Mouse (Mus musculus): ENCODE results near the gene Slc4a4.

Gene Slc4a4

DNA sequence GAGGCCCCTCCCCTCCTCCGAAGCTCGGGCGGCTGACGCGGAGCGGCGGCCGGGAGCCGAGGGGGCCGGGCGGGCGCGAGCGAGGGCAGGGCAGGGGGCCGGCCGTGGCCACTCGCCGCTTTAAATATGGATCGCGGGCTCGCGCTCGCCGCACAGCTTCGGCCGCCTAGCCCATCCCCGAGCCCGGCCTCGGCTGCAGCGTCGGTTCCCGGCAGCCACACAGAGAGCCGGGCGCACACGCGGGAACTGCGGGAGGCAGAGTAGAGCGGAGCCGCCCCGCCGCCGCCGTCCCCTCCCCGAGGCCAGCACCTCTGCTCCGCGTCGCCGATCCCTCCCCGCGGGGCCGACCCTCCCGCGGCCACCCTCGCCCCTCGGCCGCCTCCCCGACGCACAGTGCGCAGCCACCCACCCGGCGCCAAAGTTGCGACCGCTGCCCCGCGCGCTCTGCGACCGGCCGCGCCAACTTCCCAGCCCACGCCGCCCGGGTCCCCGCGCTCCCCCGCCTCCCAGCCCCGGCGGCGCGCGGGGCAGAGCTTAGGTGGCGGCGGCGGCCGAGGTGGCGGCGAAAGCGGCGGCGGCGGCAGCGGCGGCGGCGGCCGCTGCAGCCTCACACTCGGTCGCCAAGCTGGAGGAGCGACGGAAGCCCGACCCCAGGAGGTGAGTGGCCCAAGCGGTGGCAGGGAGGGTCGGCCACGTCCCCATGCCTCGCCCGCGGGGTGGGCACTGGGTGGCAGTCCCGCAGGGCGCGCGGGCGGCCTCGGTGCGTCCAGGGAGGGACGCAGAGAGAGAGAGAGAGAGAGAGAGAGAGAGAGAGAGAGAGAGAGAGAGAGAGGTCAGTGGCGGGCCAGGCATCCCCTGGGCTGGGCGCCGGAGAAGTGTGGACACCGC lies at the start of gene Slc4a4:
Gene Slc4a4, plus strand, starts transcription at position 151 of the 888 bp plus-strand sequence.
- no peak for DNase-seq

DNA sequence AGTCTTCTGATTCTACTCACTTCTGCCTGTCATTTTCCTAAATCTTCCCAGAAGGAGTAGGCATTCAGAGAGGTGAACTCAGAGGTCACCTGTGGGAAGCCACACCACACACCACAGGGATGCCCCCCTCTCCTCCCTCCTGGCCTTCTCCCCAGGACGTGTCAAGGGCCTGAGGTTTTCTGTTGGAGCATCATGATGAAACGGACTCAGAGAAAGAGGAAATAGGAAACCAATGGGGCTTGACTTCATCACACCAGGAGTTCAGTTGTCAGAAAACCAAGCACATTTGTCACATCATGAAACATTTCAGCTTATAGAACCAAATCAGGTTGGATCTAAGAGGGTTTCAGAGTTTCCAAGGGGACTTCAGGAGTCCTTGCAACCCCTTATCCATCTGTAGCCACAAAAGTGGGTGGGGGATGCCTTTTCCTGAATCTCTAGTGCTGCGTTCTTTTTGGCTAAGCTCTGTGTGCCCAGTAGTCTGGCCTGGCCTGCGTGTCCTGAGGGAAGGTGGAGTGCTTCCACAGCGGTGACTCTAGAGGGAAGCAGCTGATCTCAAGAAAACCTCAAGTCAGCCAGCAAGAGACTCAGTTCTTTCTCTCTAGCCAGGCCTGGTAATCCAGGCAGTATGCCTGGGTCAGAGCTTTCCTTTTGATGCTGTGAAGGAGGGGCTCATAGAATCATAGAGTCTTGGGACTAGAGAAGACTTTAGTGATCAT lies 46.4 kb upstream of the Slc4a4 start:
- DNase-seq: no peak

GRCm38 (mm10) chr5:88857311-88857710 lies 29.3 kb upstream of the Slc4a4 start:
- no peak for DNase-seq

GRCm38 (mm10) chr5:88857801-88858200 lies 28.8 kb upstream of the Slc4a4 start:
- DNase-seq: no peak

DNA sequence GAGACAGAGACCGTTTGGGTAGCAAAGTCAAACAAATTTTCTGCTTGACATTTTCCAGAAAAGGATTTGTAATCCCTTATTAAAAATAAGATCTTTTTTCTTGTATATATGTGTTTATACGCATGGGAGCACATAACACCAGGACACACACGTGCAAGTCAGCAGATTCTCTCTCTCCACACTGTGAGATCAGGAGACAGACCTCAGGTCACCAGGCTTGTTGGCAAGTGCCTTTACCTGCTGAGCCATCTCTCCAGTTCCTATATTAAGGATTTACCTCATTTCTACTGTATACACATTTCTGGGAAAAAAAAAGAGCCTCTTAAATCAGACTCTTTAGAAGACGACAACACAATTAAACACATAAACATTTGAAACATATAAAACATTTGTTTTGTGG lies 28.4 kb upstream of the Slc4a4 start:
- no peak for DNase-seq

GRCm38 (mm10) chr5:88862163-88862562 lies 24.5 kb upstream of the Slc4a4 start:
- DNase-seq: peak; percentile 8

DNA sequence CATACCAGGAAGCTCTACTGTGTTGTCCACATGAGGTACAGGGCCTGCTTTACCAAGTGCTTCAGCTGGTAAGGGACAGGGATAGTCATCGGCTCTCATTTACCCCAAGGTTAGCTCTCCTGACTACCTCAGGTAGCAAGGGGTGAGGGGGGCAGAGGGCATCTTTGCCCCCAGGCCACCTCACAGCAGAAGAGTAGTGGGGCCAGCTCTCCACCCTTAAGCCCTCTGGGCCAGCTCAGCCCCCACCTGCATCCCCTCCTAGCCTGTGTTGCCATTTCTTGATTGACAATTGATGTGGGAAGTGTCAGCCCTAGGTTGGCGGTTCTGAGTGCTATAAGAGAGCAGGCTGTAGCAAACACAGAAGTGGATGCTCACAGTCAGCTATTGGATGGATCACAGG lies 23.8 kb upstream of the Slc4a4 start:
- DNase-seq: no peak

DNA sequence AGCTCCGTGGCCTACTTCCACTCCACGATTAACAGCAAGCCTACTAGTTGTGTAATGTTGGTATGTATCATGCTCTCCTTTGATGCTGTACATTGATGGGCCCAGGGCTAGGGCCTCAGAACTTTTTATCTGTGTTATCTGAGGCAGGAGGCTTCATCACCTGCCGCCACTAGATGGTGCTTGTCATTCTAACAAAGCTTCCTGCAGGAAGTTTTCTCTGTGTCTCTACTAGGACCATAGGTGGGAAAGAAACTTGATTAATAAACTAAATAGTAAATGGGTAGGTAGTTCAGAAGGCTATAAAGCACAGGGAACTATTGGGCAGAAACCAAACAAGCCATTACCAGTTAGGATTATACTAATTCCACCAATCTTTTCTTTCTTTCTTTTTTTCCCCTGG lies 2.5 kb upstream of the Slc4a4 start:
- DNase-seq: no peak

DNA sequence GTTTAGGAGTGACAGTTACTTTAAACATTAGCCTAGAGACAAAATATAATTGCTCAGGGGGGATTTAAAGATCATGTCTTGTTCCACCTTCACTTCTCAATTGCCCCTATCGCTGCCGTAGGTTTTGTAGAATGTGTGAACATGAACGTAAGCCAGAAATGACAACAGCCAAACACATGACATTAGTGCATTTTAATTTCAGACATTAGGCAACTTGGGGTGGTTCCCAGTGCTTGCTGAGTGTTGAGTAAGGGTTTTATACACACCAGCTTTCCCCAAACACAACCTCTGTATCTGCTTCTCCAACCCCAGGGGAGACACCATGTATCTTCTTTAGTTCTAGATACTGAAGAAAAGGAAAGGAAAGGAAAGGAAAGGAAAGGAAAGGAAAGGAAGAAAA lies 1.1 kb upstream of the Slc4a4 start:
- DNase-seq: no peak

- DNase-seq: no peak
These were observed 674 bp upstream of the Slc4a4 start for GRCm38 (mm10) chr5:88885944-88886343.

DNA sequence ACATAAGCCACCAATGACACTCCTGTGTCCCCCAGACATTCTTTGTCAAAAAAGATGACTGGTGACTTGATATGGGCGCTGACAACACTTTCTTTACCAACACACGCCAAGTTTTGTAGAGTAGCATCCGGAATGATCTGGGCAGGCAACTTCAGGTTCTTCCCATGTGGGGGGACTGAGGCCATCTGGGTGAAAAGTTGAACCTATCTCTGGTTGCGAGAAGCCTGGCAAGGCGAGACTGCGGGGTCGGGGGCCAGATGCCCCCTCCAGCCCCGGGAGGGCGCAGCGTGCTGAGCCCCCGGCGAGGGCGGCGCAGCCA lies 310 bp upstream of the Slc4a4 start:
- DNase-seq: no peak

GRCm38 (mm10) chr5:88887556-88888412 lies 1.2 kb downstream of the Slc4a4 start:
- DNase-seq: no peak

GRCm38 (mm10) chr5:88888413-88888700 lies 1.7 kb downstream of the Slc4a4 start:
- no peak for DNase-seq

- no peak for DNase-seq
These were observed 2.7 kb downstream of the Slc4a4 start for GRCm38 (mm10) chr5:88889326-88889725.

DNA sequence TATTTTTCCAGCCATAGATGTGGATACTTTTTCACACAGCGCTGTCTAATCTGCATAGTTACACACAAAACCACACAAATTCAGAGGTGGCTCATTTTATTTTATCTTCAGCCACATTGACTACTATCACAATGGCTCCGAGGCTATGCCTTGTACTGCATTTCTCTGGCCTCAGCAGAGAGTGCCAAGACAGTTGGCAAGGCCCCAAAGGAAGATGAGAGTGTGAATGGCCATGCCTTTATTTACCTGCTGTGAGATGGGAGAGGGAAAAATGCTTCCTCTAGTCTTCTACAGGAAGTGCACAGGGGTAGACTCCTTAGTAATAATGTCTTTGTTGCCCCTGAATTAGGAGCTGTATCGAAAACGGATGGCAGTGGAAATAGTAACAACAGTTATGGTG lies 3.5 kb downstream of the Slc4a4 start:
- DNase-seq: no peak

DNA sequence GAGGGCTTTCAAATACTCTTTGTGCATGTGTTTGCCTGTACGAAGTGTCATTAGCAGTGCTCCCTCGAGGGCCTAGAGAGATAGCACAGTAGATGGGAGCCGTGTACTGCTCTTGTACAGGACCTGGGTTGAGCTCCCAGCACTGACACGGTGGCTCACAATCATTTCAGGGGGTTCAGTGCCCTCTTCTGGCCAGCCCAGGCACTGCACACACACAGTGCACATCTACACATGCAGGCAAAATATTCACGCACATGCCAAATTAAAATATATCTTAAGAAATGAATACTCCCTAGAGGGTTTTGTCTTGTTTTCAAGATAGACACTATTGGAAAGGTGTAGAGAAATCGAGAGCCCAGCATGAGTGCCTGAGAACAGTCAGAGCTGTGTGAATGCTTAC lies 10.0 kb downstream of the Slc4a4 start:
- DNase-seq: no peak

- DNase-seq: no peak
These were observed 16.5 kb downstream of the Slc4a4 start for GRCm38 (mm10) chr5:88903111-88903510.

- DNase-seq: no peak
These were observed 16.9 kb downstream of the Slc4a4 start for GRCm38 (mm10) chr5:88903526-88903925.

DNA sequence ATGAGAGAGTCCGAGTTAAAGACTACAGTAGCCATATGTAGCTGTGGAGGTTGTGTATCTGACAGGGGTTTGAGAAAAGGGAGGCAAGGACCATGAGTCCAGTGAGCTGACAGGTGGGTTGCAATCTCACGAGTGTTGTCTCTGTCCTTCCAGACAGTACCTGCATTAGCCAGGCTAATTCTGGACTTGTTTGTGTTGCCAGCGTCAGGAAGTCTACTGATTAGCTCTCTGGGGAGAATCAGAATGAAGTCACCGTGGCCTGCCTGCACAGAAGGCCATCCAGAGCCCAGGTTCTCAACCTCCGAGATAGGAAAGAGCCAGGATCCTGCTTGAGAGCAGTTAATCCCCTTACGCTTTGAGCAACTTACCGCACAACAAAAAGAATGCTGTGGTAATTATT lies 18.2 kb downstream of the Slc4a4 start:
- no peak for DNase-seq

DNA sequence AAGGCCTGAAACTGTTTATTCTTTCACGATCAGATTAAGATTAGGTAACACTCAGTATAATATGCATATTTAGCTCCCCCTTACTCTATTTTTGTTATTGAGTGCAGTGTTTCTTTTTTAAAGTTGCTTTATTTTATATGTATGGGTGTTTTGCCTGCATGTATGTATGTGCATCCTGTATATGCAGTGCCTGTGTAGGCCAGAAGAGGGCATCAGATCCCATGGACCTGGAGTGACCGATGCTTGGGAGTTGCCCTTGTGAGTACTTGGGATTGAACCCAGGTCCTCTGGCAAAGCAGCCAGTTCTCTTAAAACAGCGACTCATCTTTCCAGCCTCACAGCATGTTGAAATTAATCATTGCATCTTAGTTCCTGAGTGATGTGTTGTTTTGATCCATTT lies 21.0 kb downstream of the Slc4a4 start:
- DNase-seq: no peak

GRCm38 (mm10) chr5:88912629-88913028 lies 26.0 kb downstream of the Slc4a4 start:
- DNase-seq: no peak

- DNase-seq: no peak
These were observed 28.5 kb downstream of the Slc4a4 start for GRCm38 (mm10) chr5:88915082-88915481.

DNA sequence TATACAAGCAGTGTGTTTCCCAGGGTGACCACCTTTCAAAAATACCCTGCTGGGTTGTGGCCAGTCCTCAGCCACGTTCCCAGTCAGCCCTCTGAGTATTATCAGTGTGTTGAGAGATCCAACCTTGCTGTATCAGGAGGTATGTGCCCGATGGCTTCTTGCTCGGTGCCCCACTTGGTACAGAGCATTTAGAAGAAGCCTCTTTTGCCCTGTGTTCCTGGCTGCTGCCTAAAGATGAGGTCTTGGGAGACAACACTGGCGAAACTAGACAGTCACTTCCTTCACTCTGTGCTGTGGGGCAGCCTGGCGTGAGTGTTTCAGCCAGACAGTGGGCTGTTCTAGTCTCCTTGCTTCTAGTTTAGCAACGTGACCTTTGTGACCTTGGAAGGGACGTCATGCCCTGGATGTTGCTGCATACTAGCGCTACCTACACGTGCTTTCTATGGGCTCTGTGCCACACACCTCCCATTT lies 29.9 kb downstream of the Slc4a4 start:
- no peak for DNase-seq

DNA sequence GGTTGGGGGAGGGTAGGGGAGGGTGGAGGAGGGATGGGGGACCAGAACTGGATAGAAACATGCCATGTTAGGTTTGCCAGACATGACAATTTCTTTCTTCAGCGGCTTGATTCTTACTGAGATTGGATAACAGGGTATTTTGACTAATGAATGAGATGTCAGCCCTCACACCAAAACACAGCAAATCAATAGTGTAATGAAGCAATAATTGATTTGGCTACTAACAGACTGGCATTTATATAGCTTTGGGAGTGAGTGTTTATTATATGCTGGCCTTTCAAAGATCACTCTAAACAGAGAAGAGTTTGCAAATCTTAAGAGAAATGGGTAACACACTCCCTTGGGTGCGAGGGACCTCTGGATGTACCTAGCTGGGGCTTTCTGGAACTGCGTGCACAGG lies 30.6 kb downstream of the Slc4a4 start:
- DNase-seq: no peak
